Mouse (Mus musculus): ENCODE data around the gene Ttc41. TPM values are rescaled to one million over a fixed set of nuclear protein-coding genes. Genes with fewer than 3 reads are reported as not detected.

The Ttc41 gene
- polyA plus RNA-seq, 1 experiment from 2014 or later = 3.6 TPM

- Histone ChIP-seq H3K27me3 (ENCODE audit: control insufficient read depth, insufficient read depth, low read length) (no peaks in the 10 kb centered on the region; the same call in 1 of the 2 replicates), H3K9ac (ENCODE audit: low read length) (no peak overlapping the region), H3K4me2 (ENCODE audit: low read depth, low read length, severe bottlenecking) (no peak overlapping the region), H3K27ac (ENCODE audit: low read depth, low read length) (no peak overlapping the region), H3K4me3 (ENCODE audit: low read depth, low read length) (no peak overlapping the region), H3K9me3 (ENCODE audit: control insufficient read depth, low read length) (no peaks in the 10 kb centered on the region), H3K36me3 (ENCODE audit: control insufficient read depth, insufficient read depth, low read length) (no peaks in the 10 kb centered on the region), H3K4me1 (replicated peaks; ENCODE audit: control insufficient read depth, insufficient read depth, low read length) (peaks cover 2% of the 10 kb centered on the region; the same call in 1 of the 2 replicates)
- 85% methylated on average over 9 of the region's 9 CpGs for WGBS
- ATAC-seq (replicated peaks; ENCODE audit: low FRiP score) (no peak), DNase-seq (ENCODE audit: low spot score) (no peak)
Observed at GRCm38 (mm10) chr10:86776281-86776680, 70.7 kb downstream of the Ttc41 start.

GRCm38 (mm10) chr10:86777614-86778319 lies 72.2 kb downstream of the Ttc41 start:
- H3K9ac ChIP-seq (ENCODE audit: low read length) = peak overlapping the region; percentile 55
- peak overlapping the region; percentile 97 for H3K4me2 ChIP-seq (ENCODE audit: low read depth, low read length, severe bottlenecking)
- no peaks in the 10 kb centered on the region for H3K9me3 ChIP-seq (ENCODE audit: control insufficient read depth, low read length)
- H3K4me1 ChIP-seq (replicated peaks; ENCODE audit: control insufficient read depth, insufficient read depth, low read length) = peaks cover 6% of the 10 kb centered on the region
- no peak overlapping the region for H3K27ac ChIP-seq (ENCODE audit: low read depth, low read length)
- peak; percentile 56 for DNase-seq (ENCODE audit: low spot score)
- no peaks in the 10 kb centered on the region; the same call in 1 of the 2 replicates for H3K27me3 ChIP-seq (ENCODE audit: control insufficient read depth, insufficient read depth, low read length)
- ATAC-seq (replicated peaks; ENCODE audit: low FRiP score) = 0 out of 2 replicates have a peak, but pooled peaks have one; percentile 1
- peak overlapping the region; percentile 54 for H3K4me3 ChIP-seq (ENCODE audit: low read depth, low read length)
- no peaks in the 10 kb centered on the region for H3K36me3 ChIP-seq (ENCODE audit: control insufficient read depth, insufficient read depth, low read length)
- WGBS = 45% methylated on average over 19 of the region's 19 CpGs

- H3K9ac ChIP-seq (ENCODE audit: low read length) = peak within 1 kb of the TSS; percentile 62
- no peak within 1 kb of the TSS for H3K27ac ChIP-seq (ENCODE audit: low read depth, low read length)
- no peaks in the 10 kb centered on the region; the same call in 1 of the 2 replicates for H3K27me3 ChIP-seq (ENCODE audit: control insufficient read depth, insufficient read depth, low read length)
- no peaks in the 10 kb centered on the region for H3K9me3 ChIP-seq (ENCODE audit: control insufficient read depth, low read length)
- H3K36me3 ChIP-seq (ENCODE audit: control insufficient read depth, insufficient read depth, low read length) = no peaks in the 10 kb centered on the region
- ATAC-seq (replicated peaks; ENCODE audit: low FRiP score) (peak; percentile 96), DNase-seq (ENCODE audit: low spot score) (peak; percentile 98)
- H3K4me3 ChIP-seq (ENCODE audit: low read depth, low read length) = peak within 1 kb of the TSS; percentile 54
- H3K4me1 ChIP-seq (replicated peaks; ENCODE audit: control insufficient read depth, insufficient read depth, low read length) = peaks cover 6% of the 10 kb centered on the region
- under 1% methylated on average over 44 of the region's 44 CpGs for WGBS
- H3K4me2 ChIP-seq (ENCODE audit: low read depth, low read length, severe bottlenecking) = peak within 1 kb of the TSS; percentile 97
Observed at GRCm38 (mm10) chr10:86778398-86779116, 72.9 kb downstream of the Ttc41 start, which contains the start of gene Nt5dc3. Gene Nt5dc3, plus strand, starts transcription at chr10:86779005.

- WGBS = under 1% methylated on average over 45 of the region's 58 CpGs
- peak; percentile 61 for DNase-seq (ENCODE audit: low spot score)
- Histone ChIP-seq H3K9me3 (ENCODE audit: control insufficient read depth, low read length) (no peaks in the 10 kb centered on the region), H3K4me3 (ENCODE audit: low read depth, low read length) (peak overlapping the region; percentile 54), H3K4me1 (replicated peaks; ENCODE audit: control insufficient read depth, insufficient read depth, low read length) (peaks cover 6% of the 10 kb centered on the region), H3K9ac (ENCODE audit: low read length) (peak overlapping the region; percentile 62), H3K4me2 (ENCODE audit: low read depth, low read length, severe bottlenecking) (peak overlapping the region; percentile 97), H3K27ac (ENCODE audit: low read depth, low read length) (no peak overlapping the region), H3K27me3 (ENCODE audit: control insufficient read depth, insufficient read depth, low read length) (no peaks in the 10 kb centered on the region; the same call in 1 of the 2 replicates), H3K36me3 (ENCODE audit: control insufficient read depth, insufficient read depth, low read length) (no peaks in the 10 kb centered on the region)
- peak; percentile 49 for ATAC-seq (replicated peaks; ENCODE audit: low FRiP score)
Observed at GRCm38 (mm10) chr10:86779117-86779755, 73.6 kb downstream of the Ttc41 start.

GRCm38 (mm10) chr10:86779816-86780500 lies 74.3 kb downstream of the Ttc41 start:
- Histone ChIP-seq H3K4me1 (replicated peaks; ENCODE audit: control insufficient read depth, insufficient read depth, low read length) (peaks cover 6% of the 10 kb centered on the region), H3K4me3 (ENCODE audit: low read depth, low read length) (peak overlapping the region; percentile 54), H3K9me3 (ENCODE audit: control insufficient read depth, low read length) (no peaks in the 10 kb centered on the region), H3K27me3 (ENCODE audit: control insufficient read depth, insufficient read depth, low read length) (no peaks in the 10 kb centered on the region; the same call in 1 of the 2 replicates), H3K9ac (ENCODE audit: low read length) (peak overlapping the region; percentile 62), H3K27ac (ENCODE audit: low read depth, low read length) (no peak overlapping the region), H3K4me2 (ENCODE audit: low read depth, low read length, severe bottlenecking) (peak overlapping the region; percentile 97), H3K36me3 (ENCODE audit: control insufficient read depth, insufficient read depth, low read length) (no peaks in the 10 kb centered on the region)
- WGBS = 19% methylated on average over 12 of the region's 12 CpGs
- DNase-seq (ENCODE audit: low spot score) (no peak), ATAC-seq (replicated peaks; ENCODE audit: low FRiP score) (no peak)

- 25% methylated on average over 5 of the region's 5 CpGs for WGBS
- H3K9ac ChIP-seq (ENCODE audit: low read length) = no peak overlapping the region; the same call in 1 of the 2 replicates
- no peak for DNase-seq (ENCODE audit: low spot score)
Observed at GRCm38 (mm10) chr10:86781641-86782040, 76.0 kb downstream of the Ttc41 start.

GRCm38 (mm10) chr10:86782656-86783055 lies 77.0 kb downstream of the Ttc41 start:
- no peak overlapping the region for H3K4me2 ChIP-seq (ENCODE audit: low read depth, low read length, severe bottlenecking)
- H3K36me3 ChIP-seq (ENCODE audit: control insufficient read depth, insufficient read depth, low read length) = no peaks in the 10 kb centered on the region
- peak overlapping the region; percentile 32; the same call in 1 of the 2 replicates for H3K9ac ChIP-seq (ENCODE audit: low read length)
- H3K27ac ChIP-seq (ENCODE audit: low read depth, low read length) = no peak overlapping the region
- H3K4me3 ChIP-seq (ENCODE audit: low read depth, low read length) = no peak overlapping the region
- no peak for DNase-seq (ENCODE audit: low spot score)
- WGBS = 40% methylated on average over 5 of the region's 5 CpGs
- H3K4me1 ChIP-seq (replicated peaks; ENCODE audit: control insufficient read depth, insufficient read depth, low read length) = peaks cover 6% of the 10 kb centered on the region
- H3K27me3 ChIP-seq (ENCODE audit: control insufficient read depth, insufficient read depth, low read length) = no peaks in the 10 kb centered on the region; the same call in 1 of the 2 replicates
- H3K9me3 ChIP-seq (ENCODE audit: control insufficient read depth, low read length) = no peaks in the 10 kb centered on the region
- no peak for ATAC-seq (replicated peaks; ENCODE audit: low FRiP score)

More at GRCm38 (mm10) chr10:86781641-86782040, 76.0 kb downstream of the Ttc41 start:
- ATAC-seq (replicated peaks; ENCODE audit: low FRiP score) = no peak
- Histone ChIP-seq H3K4me1 (replicated peaks; ENCODE audit: control insufficient read depth, insufficient read depth, low read length) (peaks cover 6% of the 10 kb centered on the region), H3K4me2 (ENCODE audit: low read depth, low read length, severe bottlenecking) (no peak overlapping the region), H3K36me3 (ENCODE audit: control insufficient read depth, insufficient read depth, low read length) (no peaks in the 10 kb centered on the region), H3K9me3 (ENCODE audit: control insufficient read depth, low read length) (no peaks in the 10 kb centered on the region), H3K27ac (ENCODE audit: low read depth, low read length) (no peak overlapping the region), H3K27me3 (ENCODE audit: control insufficient read depth, insufficient read depth, low read length) (no peaks in the 10 kb centered on the region; the same call in 1 of the 2 replicates), H3K4me3 (ENCODE audit: low read depth, low read length) (no peak overlapping the region)

GRCm38 (mm10) chr10:86783561-86783960 lies 78.0 kb downstream of the Ttc41 start:
- 84% methylated on average over 5 of the region's 5 CpGs for WGBS
- Histone ChIP-seq H3K36me3 (ENCODE audit: control insufficient read depth, insufficient read depth, low read length) (no peaks in the 10 kb centered on the region), H3K4me1 (replicated peaks; ENCODE audit: control insufficient read depth, insufficient read depth, low read length) (peaks cover 6% of the 10 kb centered on the region), H3K4me3 (ENCODE audit: low read depth, low read length) (no peak overlapping the region), H3K9me3 (ENCODE audit: control insufficient read depth, low read length) (no peaks in the 10 kb centered on the region), H3K27me3 (ENCODE audit: control insufficient read depth, insufficient read depth, low read length) (no peaks in the 10 kb centered on the region; the same call in 1 of the 2 replicates), H3K4me2 (ENCODE audit: low read depth, low read length, severe bottlenecking) (no peak overlapping the region), H3K27ac (ENCODE audit: low read depth, low read length) (no peak overlapping the region), H3K9ac (ENCODE audit: low read length) (no peak overlapping the region)
- ATAC-seq (replicated peaks; ENCODE audit: low FRiP score) = no peak
- DNase-seq (ENCODE audit: low spot score) = no peak

Measured in forebrain, embryonic 11.5 days (tissue).